7 mouse cellular contexts compared by ENCODE assay signal in genomic region chr7:16999650-17000049, GRCm38 (mm10). TPM values are rescaled to one million over a fixed set of nuclear protein-coding genes. Genes with fewer than 3 reads are reported as not detected.
DNase-seq lines count a peak whose midpoint lies in the region; ATAC-seq and TF ChIP-seq lines count a peak whose summit lies in the region.

No protein-coding gene starts in this region.

- TF ChIP-seq POLR2A in bone marrow macrophage, adult 2 months (IDR thresholded peaks at IDR 0.05; ENCODE audit: borderline replicate concordance, low read depth, low read length) = no peak
- no peak for TF ChIP-seq POLR2A in small intestine, adult 2 months (IDR thresholded peaks at IDR 0.05; ENCODE audit: low read depth, low read length)

- H3K27me3 ChIP-seq in forebrain, embryonic 14.5 days (replicated peaks; ENCODE audit: control insufficient read depth, insufficient read depth, low read length) = no peaks in the 10 kb centered on the region
- no peaks in the 10 kb centered on the region for H3K27me3 ChIP-seq in midbrain, embryonic 12.5 days
- H3K27me3 ChIP-seq in small intestine, adult 2 months (ENCODE audit: control insufficient read depth, insufficient read depth, low read length) = no peaks in the 10 kb centered on the region

- DNase-seq in MN1 (ENCODE audit: low spot score) = peak; percentile 80
- DNase-seq in forebrain, embryonic 14.5 days (ENCODE audit: low spot score) = peak; percentile 78
- peak; percentile 93 to 96 for DNase-seq in heart, postnatal 36 days
- peak; percentile 79 to 84 for DNase-seq in left cerebral cortex, postnatal 10 days (ENCODE audit: extremely low spot score in 1 of 2, low spot score in 2 of 2)

- no peak overlapping the region for H3K4me2 ChIP-seq in forebrain, embryonic 14.5 days (ENCODE audit: low read length)
- no peak overlapping the region for H3K4me2 ChIP-seq in midbrain, embryonic 12.5 days (replicated peaks)

- H3K9ac ChIP-seq in forebrain, embryonic 14.5 days (ENCODE audit: low read length) = no peak overlapping the region
- no peak overlapping the region for H3K9ac ChIP-seq in midbrain, embryonic 12.5 days (replicated peaks)

- intact Hi-C loops in heart, postnatal 36 days (cut with DNase I) = loop anchor here (1.0 kb wide), 1 partner anchor 49 kb away; no protein-coding TSS in a partner anchor
- intact Hi-C loops in left cerebral cortex, postnatal 10 days (cut with DNase I) = no loop called here

- ATAC-seq in forebrain, embryonic 14.5 days = no peak
- 0 out of 2 replicates have a peak, but pooled peaks have one; percentile 13 for ATAC-seq in midbrain, embryonic 12.5 days (ENCODE audit: low FRiP score, low read depth)

- H3K4me1 ChIP-seq in bone marrow macrophage, adult 2 months (ENCODE audit: control insufficient read depth, insufficient read depth, low read length) = peaks cover 15% of the 10 kb centered on the region
- 0 out of 2 replicates have a peak, but pooled peaks cover 2% of the 10 kb centered on the region for H3K4me1 ChIP-seq in forebrain, embryonic 14.5 days (ENCODE audit: control insufficient read depth, insufficient read depth, low read length)
- H3K4me1 ChIP-seq in midbrain, embryonic 12.5 days = peaks cover 24% of the 10 kb centered on the region
- H3K4me1 ChIP-seq in small intestine, adult 2 months (ENCODE audit: control insufficient read depth, insufficient read depth, insufficient read length, low read length) = peaks cover 14% of the 10 kb centered on the region

- no peak overlapping the region for H3K27ac ChIP-seq in bone marrow macrophage, adult 2 months (ENCODE audit: insufficient read depth, low read depth, low read length)
- H3K27ac ChIP-seq in forebrain, embryonic 14.5 days (ENCODE audit: low read depth, low read length) = no peak overlapping the region
- H3K27ac ChIP-seq in midbrain, embryonic 12.5 days (replicated peaks) = no peak overlapping the region
- no peak overlapping the region for H3K27ac ChIP-seq in small intestine, adult 2 months (ENCODE audit: insufficient read depth, low read depth, low read length)

- peak; percentile 95 for TF ChIP-seq CTCF in bone marrow macrophage, adult 2 months (IDR thresholded peaks at IDR 0.05; ENCODE audit: low read depth, low read length)
- peak; percentile 96; the same call in 1 of the 2 replicates for TF ChIP-seq CTCF in small intestine, adult 2 months (IDR thresholded peaks at IDR 0.05; ENCODE audit: extremely low read depth, insufficient read length, insufficient replicate concordance, low read depth, low read length)

- no peak overlapping the region for H3K4me3 ChIP-seq in bone marrow macrophage, adult 2 months (ENCODE audit: insufficient read depth, low read length)
- no peak overlapping the region for H3K4me3 ChIP-seq in forebrain, embryonic 14.5 days (ENCODE audit: low read depth, low read length)
- no peak overlapping the region for H3K4me3 ChIP-seq in midbrain, embryonic 12.5 days
- H3K4me3 ChIP-seq in small intestine, adult 2 months (ENCODE audit: low read depth, low read length) = no peak overlapping the region

- H3K36me3 ChIP-seq in forebrain, embryonic 14.5 days (ENCODE audit: control insufficient read depth, insufficient read depth, low read length) = peaks cover 18% of the 10 kb centered on the region
- H3K36me3 ChIP-seq in midbrain, embryonic 12.5 days = peaks cover 22% of the 10 kb centered on the region
- peaks cover 8% of the 10 kb centered on the region for H3K36me3 ChIP-seq in small intestine, adult 2 months (ENCODE audit: control insufficient read depth, insufficient read depth, low read length)

- WGBS in forebrain, embryonic 14.5 days = 23% methylated on average over 4 of the region's 4 CpGs
- 21% methylated on average over 4 of the region's 4 CpGs for WGBS in midbrain, embryonic 12.5 days
- 26% methylated on average over 4 of the region's 4 CpGs for WGBS in small intestine, adult 2 months

- no peaks in the 10 kb centered on the region for H3K9me3 ChIP-seq in forebrain, embryonic 14.5 days (replicated peaks; ENCODE audit: control insufficient read depth, low read length)
- no peaks in the 10 kb centered on the region for H3K9me3 ChIP-seq in midbrain, embryonic 12.5 days

RNA-seq across cellular contexts. Expression of gene Ccdc8, which starts 7.1 kb away (rescaled TPM):
- not detected in 2 replicates for polyA plus RNA-seq in bone marrow macrophage, adult 2 months (2012; ENCODE audit: insufficient read depth, insufficient read length, missing spikeins)
- 3.4 and 3.7 TPM in 2 replicates for polyA plus RNA-seq in forebrain, embryonic 14.5 days (2014; fragmentation: Nextera tagmentation; extraction: Ambion mirVana)
- 1 to 10 TPM; 5.9 to 6.3 TPM for total RNA-seq in heart, postnatal 36 days (2021)
- total RNA-seq in left cerebral cortex, postnatal 10 days (2021) = 1 to 10 TPM; 3.0 to 3.3 TPM
- polyA plus RNA-seq in midbrain, embryonic 12.5 days (2016; fragmentation: Nextera tagmentation; extraction: Ambion mirVana) = 7.0 and 12.6 TPM in 2 replicates
- polyA plus RNA-seq in small intestine, adult 2 months (2012; rRNA removed) = 0.74 and 0.85 TPM in 2 replicates

RNA-seq across cellular contexts. Expression of gene Gm42372, which starts 16.8 kb away (rescaled TPM):
- 0.16 TPM in 1 of 2 replicates, not detected in the other for polyA plus RNA-seq in bone marrow macrophage, adult 2 months (2012; ENCODE audit: insufficient read depth, insufficient read length, missing spikeins)
- polyA plus RNA-seq in forebrain, embryonic 14.5 days (2014; fragmentation: Nextera tagmentation; extraction: Ambion mirVana) = 3.8 and 3.9 TPM in 2 replicates
- not detected for total RNA-seq in heart, postnatal 36 days (2021)
- 10 to 100 TPM; 52.6 to 57.6 TPM for total RNA-seq in left cerebral cortex, postnatal 10 days (2021)
- polyA plus RNA-seq in midbrain, embryonic 12.5 days (2016; fragmentation: Nextera tagmentation; extraction: Ambion mirVana) = 1.7 and 1.8 TPM in 2 replicates
- 0.05 and 0.14 TPM in 2 replicates for polyA plus RNA-seq in small intestine, adult 2 months (2012; rRNA removed)

RNA-seq across cellular contexts. Expression of gene Ppp5c, which starts 28.1 kb away (rescaled TPM):
- polyA plus RNA-seq in bone marrow macrophage, adult 2 months (2012; ENCODE audit: insufficient read depth, insufficient read length, missing spikeins) = 70.7 and 83.1 TPM in 2 replicates
- polyA plus RNA-seq in forebrain, embryonic 14.5 days (2014; fragmentation: Nextera tagmentation; extraction: Ambion mirVana) = 112 and 115 TPM in 2 replicates
- total RNA-seq in heart, postnatal 36 days (2021) = 100 to 1,000 TPM; 107 to 109 TPM
- 100 to 1,000 TPM; 157 to 162 TPM for total RNA-seq in left cerebral cortex, postnatal 10 days (2021)
- polyA plus RNA-seq in midbrain, embryonic 12.5 days (2016; fragmentation: Nextera tagmentation; extraction: Ambion mirVana) = 102 TPM in 2 replicates
- polyA plus RNA-seq in small intestine, adult 2 months (2012; rRNA removed) = 121 and 278 TPM in 2 replicates

RNA-seq across cellular contexts. Expression of gene Pnmal1, which starts 40.2 kb away (rescaled TPM):
- not detected in 2 replicates for polyA plus RNA-seq in bone marrow macrophage, adult 2 months (2012; ENCODE audit: insufficient read depth, insufficient read length, missing spikeins)
- polyA plus RNA-seq in forebrain, embryonic 14.5 days (2014; fragmentation: Nextera tagmentation; extraction: Ambion mirVana) = 55.5 and 61.9 TPM in 2 replicates
- not detected for total RNA-seq in heart, postnatal 36 days (2021)
- total RNA-seq in left cerebral cortex, postnatal 10 days (2021) = 10 to 100 TPM; 68.6 to 68.8 TPM
- 28.8 and 34.8 TPM in 2 replicates for polyA plus RNA-seq in midbrain, embryonic 12.5 days (2016; fragmentation: Nextera tagmentation; extraction: Ambion mirVana)
- polyA plus RNA-seq in small intestine, adult 2 months (2012; rRNA removed) = 0.04 and 0.09 TPM in 2 replicates

RNA-seq across cellular contexts. Expression of gene Pnmal2, which starts 55.2 kb away (rescaled TPM):
- not detected in 2 replicates for polyA plus RNA-seq in bone marrow macrophage, adult 2 months (2012; ENCODE audit: insufficient read depth, insufficient read length, missing spikeins)
- polyA plus RNA-seq in forebrain, embryonic 14.5 days (2014; fragmentation: Nextera tagmentation; extraction: Ambion mirVana) = 48.1 and 63.2 TPM in 2 replicates
- 1 to 10 TPM; 3.4 to 3.9 TPM for total RNA-seq in heart, postnatal 36 days (2021)
- 100 to 1,000 TPM; 210 to 223 TPM for total RNA-seq in left cerebral cortex, postnatal 10 days (2021)
- polyA plus RNA-seq in midbrain, embryonic 12.5 days (2016; fragmentation: Nextera tagmentation; extraction: Ambion mirVana) = 49.3 and 55.3 TPM in 2 replicates
- polyA plus RNA-seq in small intestine, adult 2 months (2012; rRNA removed) = 1.2 and 1.4 TPM in 2 replicates
